Mouse (Mus musculus): Measurements from ENCODE around the gene Rgs21. TPM values are rescaled to one million over a fixed set of nuclear protein-coding genes. Genes with fewer than 3 reads are reported as not detected.

Gene Rgs21
- polyA plus RNA-seq (2014; fragmentation: Illumina TruSeq; extraction: RNeasy Lipid Tissue Mini Kit (QIAGEN cat#74804); ENCODE audit: low read depth, low replicate concordance) = not detected

GRCm38 (mm10) chr1:144567567-144567966 lies at the start of gene Rgs21:
TSS of gene Rgs21 (minus strand) at chr1:144567667.

Other genes starting within 250 kb of the Rgs21 start
- 8.7 TPM for gene Rgs18, start 207.8 kb upstream of the Rgs21 start, polyA plus RNA-seq (2014; fragmentation: Illumina TruSeq; extraction: RNeasy Lipid Tissue Mini Kit (QIAGEN cat#74804); ENCODE audit: low read depth, low replicate concordance)

All from sigmoid colon, adult 10 weeks (tissue).